Mouse (Mus musculus) cerebellum, postnatal 36 days (tissue): ENCODE results near the gene Klk11.

Experiments
- DNase-seq, 2 experiments: peaks; one replicate each; pipeline ENCODE4 v3.0.0; 2021 to 2022; ENCODE audit warnings: mixed read lengths in 2 of 2

The Klk11 gene

DNA sequence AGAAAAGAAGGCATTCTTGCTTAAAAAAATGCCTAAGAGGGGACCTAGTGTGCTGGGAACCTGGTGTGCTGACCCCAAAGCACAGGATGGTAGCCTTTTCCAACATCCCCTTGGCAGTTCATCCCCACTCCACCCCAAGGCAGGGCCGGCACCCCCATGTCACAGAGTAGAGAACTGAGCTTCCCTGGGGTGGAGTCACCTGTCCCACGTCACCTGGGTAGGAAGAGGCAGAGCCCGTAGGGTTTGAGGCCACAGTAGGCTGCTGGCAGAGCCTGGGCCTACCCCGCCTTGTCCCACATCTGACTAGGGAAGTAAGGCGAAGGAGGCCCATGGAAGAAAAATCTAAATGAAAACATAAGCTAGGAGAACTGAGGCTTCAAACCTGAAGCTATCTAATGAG, at the start of gene Klk11:
Gene Klk11 (plus strand): TSS at position 241 of the 400 bp plus-strand sequence.
- DNase-seq, result no peak

DNA sequence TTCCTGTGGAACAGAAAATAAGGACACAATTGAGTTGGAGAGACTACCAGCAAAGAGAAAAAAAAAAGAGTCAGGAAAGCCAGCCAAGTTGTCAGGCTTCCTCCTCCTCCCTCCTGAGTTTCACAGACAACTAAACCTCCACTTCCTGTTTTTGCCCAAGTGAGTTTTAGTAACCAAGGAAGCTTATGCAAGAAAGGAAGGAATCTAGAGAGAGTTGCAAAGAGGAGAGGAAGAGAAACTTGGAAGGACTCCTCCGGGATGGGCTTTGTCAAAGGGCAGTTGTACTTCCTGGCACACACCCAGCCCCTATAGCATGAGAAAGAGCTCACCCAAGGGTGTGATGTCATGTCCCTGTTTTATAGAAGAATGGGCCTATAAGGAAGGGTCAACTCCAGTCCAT, 26.6 kb upstream of the Klk11 start:
- no peak for DNase-seq

DNA sequence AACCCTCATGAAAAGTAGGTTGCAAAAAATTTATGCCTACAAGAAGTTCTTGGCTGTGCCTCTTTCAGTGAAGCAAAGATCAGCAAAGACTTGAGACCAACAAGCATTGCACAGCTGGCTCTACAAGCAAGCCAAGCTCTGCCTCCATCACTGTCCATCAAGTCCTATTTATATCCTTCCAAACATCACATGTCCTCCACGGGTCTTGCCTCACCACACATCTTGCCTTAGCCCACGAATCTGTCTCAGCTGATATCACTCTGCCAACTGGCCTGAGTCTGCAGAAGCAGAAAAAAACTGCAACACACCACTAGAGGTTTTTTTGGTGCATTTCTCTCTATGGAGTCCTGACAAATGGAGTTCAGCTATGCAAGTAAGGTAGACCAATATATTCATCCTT, 21.6 kb upstream of the Klk11 start:
- no peak for DNase-seq

DNA sequence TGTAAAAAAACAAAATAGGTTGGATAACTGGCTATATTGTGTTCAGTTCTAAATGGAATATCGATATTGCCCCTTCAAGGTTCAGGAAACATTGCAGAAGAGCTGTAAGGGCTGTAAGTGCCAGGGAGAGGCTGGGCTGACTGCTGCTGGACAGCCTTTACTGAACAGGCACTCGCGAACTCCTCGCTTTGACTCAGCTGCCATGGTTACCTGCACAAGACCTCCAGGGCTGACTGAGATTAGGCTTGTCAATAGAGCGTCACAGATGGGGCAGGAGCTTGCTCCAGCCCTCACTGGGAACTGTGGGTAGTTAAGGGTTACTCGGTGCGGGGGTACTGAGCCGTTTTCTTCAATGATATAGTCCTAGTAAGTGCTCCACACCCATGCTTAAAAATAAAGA, 7.9 kb upstream of the Klk11 start:
- no peak for DNase-seq

DNA sequence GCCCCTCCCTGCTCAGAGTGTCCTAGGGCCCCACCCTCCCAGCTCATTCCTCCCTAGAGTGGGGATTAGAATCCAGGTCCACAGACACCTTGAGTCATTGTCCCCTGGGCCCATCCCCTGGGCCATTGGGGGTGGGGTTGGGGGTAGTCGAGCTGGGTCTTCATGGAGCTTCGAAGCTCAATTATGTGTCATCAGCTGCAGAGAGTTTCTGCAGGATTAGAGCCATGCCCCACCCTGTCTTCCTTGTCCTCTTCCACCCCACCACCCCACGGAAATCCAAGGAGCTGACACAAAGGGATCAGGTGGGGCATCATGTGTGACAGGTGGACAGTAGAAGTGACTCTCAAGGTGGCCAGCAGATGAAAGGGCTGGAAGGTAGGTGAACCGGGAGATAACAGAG, 5.8 kb upstream of the Klk11 start, which contains the start of gene Klk12:
Gene Klk12 (plus strand): TSS at position 301 of the 400 bp plus-strand sequence.
- DNase-seq, result no peak

DNA sequence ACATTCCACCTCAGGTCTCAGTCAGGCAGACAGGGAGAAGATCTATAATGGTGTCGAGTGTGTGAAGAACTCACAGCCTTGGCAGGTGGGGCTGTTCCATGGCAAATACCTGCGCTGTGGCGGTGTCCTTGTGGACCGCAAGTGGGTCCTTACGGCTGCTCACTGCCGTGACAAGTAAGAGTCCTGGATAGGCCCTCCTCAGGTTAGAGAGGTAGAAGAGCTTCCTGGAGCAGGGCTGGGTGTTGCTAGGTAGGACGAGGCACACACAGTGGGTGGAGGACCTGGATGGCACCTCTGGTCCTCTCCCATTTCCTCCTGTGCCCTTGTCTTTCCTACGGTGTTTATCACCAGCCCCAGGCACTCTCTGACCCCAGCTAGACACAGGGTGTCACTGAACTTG, 4.8 kb upstream of the Klk11 start:
- no peak for DNase-seq

DNA sequence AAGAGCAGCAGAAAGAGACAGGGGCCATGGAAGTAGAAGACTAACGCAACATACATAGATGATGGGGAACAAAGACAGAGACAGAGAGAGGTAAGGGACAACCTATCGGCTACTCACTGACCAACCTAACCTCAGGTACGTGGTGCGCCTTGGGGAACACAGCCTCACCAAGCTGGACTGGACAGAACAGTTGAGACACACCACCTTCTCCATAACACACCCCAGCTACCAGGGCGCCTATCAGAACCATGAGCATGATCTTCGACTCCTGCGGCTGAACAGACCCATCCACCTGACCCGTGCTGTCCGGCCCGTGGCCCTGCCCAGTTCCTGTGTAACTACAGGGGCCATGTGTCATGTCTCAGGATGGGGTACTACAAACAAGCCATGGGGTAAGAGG, 3.7 kb upstream of the Klk11 start:
- DNase-seq, result no peak

DNA sequence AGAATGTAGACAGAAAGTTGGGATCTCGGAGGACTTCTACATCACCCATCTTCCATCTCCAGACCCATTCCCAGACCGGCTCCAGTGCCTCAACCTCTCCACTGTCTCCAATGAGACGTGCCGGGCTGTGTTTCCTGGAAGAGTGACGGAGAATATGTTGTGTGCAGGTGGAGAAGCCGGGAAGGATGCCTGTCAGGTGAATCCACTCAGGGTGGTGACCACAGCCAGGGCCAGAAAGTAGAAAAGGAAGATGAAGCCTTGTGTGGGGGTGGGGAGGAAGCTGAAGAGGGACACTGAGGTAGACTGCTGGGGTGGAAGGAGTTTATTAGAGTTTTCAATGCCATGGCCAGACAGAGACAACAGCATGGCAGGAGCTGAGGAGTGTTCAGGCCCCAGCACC, 2.5 kb upstream of the Klk11 start:
- DNase-seq, result no peak

DNA sequence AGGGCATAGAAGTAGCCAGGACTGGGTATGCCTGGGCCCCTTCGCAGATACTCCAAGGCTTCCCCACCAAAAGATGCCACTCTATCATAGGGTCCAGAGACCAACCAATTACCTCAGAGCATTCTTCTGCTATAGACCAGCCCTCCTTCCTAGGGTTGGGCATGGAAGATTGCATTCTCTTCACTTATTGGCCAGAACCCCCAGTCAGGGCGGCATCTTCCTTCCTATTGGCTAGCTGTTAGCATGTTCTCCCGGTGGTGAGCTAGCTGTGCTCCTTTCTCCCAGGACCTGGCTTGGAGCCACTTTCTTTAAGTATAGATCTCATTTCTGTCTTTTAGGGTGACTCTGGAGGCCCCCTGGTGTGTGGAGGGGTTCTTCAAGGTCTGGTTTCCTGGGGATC, 1.5 kb upstream of the Klk11 start:
- DNase-seq, result no peak

DNA sequence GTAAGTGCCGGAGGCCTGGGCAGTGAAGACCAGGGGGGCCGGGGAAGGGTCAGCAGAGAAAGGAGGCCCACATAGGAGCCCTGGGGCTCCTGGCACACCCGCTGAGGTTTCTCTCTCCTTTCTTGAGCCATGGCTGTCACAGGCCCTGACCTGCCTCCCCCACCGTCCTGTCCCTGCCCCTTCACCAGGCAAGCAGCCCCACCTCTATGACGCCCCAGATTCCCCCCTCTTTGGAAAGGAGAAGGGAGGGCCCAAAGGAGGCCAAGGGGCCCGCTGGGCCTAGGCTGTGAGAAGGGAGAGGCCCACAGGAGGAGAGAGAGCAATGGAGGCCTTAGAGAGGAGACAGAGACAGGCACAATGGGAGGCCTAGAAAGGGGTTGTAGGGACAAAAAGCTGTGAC, 398 bp downstream of the Klk11 start:
- no peak for DNase-seq

DNA sequence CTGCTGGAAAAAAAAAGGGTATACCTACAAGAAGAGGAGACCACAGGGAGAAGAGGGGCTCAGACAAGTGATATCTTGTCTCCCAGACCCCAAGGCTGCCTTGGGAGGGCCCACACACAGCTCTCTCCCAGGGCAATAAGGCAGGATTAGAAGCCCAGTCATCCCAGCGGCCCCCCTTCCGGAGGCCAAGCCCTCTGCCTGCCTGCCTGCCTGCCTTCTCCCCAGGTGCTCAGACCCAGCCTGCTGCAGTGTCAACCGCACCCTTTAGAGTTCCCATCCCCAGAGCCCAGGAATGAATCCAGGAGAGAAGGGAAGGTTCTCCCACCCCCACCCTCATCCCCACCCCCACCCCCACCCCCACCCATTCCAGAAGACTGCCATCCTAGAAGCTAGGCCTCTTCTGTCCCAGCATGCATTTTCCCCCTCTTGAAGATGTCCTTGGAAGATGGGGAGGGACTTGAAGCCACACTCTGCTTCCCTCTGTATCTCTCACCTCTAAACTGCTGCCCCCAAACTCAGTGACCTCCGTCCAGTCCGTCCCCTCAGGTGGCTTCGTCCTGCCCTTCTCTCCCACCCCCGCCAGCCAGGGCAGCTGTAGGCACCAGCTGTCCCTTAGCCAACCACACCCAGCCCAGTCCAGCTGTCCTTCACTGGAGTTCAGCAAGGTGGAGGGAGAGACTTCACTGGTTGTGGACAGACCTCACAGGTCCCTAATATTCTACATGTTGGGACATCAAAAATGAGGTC, 1.1 kb downstream of the Klk11 start:
- DNase-seq, result no peak

DNA sequence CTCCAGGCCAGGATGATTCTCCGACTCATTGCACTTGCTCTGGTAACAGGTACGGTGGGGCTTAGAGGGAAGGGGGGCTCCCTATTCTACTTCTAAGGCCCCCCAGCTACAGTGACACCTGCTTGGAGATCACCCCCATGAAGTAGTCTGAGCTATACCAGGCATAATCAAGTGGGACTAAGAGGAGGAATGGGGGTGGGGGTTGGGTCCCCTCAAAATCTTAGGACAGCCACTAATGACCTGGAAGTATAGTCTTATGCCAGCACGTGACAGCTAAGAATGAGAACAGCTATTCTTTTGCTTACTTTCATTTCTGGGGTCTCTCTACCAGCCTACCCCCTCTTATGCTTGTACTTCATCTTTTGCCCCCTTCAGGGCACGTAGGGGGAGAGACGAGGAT, 2.1 kb downstream of the Klk11 start:
- DNase-seq, result no peak

DNA sequence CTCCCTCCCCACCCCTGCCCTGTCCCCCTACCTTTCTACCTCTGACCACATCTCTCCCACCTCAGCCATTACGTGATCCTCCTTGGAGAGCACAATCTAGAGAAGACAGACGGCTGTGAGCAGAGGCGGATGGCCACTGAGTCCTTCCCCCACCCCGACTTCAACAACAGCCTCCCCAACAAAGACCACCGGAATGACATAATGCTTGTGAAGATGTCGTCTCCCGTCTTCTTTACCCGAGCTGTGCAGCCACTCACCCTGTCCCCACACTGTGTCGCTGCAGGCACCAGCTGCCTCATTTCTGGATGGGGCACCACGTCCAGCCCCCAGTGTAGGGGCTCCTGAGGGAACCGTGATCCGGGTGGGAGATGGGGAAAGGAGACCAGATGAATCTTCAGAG, 3.0 kb downstream of the Klk11 start:
- no peak for DNase-seq

DNA sequence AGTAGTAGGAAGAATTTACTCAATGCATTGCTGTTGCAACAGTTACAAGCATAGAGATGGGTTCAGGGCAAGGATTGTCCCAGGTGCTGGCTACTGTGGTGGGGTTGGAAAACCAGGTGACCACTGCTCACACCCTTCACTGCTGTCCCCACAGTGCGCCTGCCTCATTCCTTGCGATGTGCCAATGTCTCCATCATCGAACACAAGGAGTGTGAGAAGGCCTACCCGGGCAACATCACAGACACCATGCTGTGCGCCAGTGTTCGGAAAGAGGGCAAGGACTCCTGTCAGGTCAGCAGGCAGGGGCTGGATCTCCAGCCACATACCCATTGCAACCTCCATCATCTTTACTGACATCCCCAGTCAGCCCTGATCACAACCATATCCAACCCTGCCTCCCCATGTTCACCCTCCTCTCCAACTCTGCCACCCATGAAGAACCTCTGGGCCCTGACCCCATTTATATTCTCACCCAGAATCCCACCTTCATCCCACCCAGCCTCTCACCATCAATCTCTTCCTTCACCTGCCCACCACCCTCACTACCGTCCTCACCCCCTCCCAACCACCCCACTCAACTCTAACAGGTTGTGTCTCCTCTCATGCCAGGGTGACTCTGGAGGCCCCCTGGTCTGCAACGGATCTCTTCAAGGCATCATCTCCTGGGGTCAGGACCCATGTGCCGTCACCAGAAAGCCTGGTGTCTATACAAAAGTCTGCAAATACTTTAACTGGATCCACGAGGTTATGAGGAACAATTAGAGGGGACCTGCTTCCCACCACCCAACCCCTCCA, 4.0 kb downstream of the Klk11 start:
- DNase-seq, result no peak

DNA sequence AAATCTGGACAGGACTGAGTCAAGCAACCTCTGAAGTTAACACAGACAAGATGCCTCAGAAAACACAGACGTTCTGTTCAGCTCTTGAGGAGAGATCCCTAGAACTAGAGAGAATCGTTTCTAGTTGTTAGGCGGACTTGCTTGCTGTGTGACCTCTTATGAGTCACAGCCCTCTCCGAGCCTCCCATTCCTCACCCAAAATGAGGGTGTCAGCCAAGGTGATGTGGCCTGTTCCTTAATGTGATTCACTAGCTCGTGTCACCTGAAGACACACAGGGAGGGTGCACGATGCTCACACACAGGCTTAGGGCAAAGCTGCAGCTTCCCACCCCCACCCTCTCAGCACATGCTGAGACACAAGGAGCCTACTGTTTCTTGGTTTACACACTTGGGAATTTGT, 5.8 kb downstream of the Klk11 start:
- DNase-seq, result no peak

DNA sequence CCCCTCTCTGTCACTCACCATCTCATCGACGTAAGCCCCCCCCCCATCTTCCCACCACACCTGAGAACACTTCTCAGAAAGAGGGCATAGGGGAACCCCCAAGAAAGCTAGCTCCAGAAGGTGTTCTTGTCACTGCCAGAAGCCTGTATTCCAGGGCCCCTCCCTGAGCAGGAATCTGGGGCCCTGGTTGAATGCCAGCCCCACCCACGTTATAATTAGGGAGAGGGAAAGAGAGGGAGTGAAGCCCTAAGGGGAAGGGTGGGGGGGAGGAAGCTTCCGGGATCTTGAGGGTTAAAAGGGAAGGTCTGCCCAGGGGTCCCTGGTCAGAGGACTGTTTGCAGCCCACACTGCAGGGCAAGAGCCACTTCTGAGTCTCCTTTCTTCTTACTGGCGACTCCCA, 6.3 kb downstream of the Klk11 start, which contains the start of gene Klk10:
Gene Klk10 (plus strand): TSS at position 290 of the 400 bp plus-strand sequence.
- no peak for DNase-seq

DNA sequence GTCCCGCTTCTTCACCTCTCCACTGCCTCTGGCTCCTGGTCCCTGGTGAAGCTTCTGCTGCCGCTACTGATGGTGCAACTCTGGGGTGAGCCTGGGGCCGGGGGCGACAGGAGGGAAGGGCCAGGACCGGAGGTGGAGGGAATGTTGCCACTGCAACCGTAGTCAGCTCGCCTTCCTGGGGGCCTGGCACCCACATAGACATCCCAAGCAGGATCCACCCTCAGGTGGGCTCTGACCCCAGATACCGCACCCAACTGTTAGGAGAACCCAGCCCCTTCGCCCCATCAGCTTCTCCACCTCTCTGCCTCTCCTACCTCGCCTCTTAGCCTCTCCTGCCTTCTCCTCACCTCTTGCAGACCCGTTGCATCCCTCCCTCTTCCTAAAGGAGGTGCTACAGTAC, 7.1 kb downstream of the Klk11 start:
- no peak for DNase-seq

DNA sequence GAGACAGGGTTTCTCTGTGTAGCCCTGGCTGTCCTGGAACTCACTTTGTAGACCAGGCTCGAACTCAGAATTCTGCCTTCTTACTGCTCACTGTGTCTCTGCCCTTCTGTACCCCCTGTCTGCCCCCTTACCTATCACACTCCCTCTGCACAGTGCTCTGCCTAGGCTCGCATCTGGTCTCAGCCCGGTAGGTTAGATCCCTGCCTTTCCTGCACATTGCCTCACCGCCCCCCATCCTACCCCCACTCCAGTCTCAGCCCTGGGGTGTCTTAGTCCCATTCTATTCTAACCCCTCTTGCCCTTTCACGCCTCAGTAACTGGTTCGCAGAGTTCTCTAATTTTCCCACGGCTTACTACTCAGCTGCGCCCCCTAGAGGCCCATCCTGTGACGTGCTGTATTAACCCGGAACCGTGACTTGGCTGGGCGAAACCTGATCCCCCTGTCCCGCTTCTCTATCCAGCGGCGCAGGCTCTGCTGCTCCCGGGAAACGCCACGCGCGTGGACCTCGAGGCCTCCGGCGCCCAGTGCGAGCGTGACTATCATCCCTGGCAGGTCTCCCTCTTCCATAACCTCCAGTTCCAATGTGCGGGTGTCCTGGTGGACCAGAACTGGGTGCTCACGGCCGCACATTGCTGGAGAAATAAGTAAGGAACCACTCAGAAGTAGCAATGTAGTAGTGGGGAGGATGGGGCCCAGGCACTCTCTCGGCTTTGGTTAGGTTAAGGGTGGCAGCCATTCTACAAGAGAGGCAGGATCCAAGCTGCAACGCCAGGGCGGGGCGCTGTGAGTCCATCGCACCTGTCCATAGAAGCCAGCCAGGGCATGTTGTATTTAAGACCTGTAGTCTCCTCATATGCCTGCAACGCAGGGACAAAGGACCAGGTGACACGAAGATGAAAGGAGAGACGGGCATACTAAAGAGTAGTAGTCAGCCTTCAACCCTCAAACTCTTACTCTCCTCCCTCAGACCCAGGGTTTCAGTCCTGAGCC, 8.2 kb downstream of the Klk11 start:
- DNase-seq, result peak; percentile 41

DNA sequence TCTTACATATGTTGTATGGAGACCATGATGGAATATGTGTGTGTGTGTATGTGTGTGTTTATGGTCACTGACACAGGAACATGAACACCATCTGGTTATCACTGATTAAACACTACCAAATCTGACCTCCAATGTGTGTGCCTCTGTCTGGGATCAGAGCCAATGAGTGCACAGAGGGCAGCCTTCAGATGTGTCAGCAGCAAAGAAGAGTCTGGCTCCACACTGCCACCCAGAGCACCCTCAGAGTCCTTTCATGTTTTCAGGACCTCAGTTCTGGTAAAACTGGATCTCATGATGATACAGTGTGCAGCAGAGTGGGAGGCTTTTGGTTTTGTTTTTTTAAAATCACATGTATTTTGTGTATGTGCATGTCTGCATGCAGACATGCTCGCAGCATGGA, 10.9 kb downstream of the Klk11 start:
- DNase-seq, result no peak

DNA sequence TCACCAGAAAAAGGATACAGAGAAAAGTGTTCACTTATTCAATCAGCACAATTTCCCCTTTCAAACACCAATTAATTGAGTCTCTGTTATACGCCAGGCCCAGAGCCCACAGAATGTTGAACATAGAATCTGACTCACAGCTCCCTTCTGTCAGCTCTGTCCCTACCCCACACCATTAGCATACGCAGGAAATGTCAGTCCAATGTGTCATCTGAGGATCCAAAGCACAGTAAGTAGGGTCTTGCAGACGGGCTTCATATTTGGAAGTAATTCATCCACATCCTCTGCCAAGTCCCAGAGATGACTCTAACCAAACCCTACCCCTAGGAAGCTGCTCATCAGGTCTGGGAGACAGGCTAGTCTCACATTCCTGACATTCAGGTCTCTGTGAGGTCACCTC, 13.7 kb downstream of the Klk11 start:
- no peak for DNase-seq

DNA sequence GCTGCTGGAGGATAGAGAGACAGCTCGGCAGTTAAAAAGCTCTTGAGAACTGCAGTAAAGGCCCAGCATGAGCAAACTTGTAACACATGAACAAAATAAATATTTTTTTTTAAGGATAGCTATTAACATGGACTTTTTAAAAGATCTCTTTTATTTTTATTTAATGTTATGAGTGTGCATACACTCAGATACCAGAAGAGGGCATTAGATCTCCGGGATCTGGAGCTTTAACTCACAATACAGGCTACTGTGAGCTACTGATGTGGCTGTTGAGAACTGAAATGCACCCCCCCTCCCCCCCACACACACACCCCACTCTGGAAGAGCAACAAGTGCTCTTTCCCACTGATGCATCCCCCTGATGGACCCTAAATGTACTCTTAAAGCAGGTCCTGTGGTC, 14.9 kb downstream of the Klk11 start:
- DNase-seq, result no peak

DNA sequence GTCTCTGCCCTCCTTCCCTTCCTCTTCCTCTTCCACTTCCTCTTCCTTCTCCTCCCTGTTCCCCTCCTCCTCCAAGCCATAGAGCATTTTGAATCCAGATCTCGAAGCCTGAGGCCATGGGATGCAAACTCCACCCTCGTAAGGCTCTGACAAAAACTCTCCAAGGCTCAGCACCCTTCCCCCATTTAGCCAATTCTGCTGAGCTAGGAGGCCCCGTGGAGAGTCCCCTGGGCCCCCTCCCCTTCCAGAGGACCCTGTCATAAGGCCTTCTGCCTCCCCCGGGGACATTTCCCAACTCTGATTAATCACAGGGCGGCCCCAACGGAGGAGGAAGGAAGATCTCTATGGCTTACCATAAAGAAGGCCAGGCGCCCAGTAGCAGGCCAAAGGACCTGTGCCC, 17.2 kb downstream of the Klk11 start, which contains the start of gene Klk9:
Gene Klk9 (plus strand): TSS at position 301 of the 400 bp plus-strand sequence.
- DNase-seq, result no peak

DNA sequence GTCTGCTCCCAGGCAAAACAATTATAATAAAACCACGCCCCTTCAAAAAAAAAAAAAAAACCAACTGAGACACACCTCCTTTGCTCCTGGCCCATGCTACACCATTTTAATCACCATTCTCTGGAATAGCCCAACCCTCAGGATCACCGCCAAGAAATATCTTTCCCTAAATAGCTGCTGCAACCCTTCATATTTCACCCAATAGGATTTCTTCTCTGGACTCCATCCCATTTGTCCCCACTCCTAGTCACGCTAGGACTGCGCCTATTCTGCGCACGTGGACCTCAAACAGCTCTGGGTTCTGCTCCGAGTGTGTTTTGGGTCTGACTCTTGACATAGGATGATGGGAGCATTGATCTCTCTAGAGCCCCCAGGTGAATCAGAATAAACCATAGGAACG, 22.0 kb downstream of the Klk11 start:
- no peak for DNase-seq
